In genomic region chr3:95142617-95143011, GRCm38 (mm10) we compare ENCODE assay signal across 8 mouse cellular contexts. TPM values are rescaled to one million over a fixed set of nuclear protein-coding genes. Genes with fewer than 3 reads are reported as not detected.
DNase-seq lines count a peak whose midpoint lies in the region; ATAC-seq lines count a peak whose summit lies in the region.

No protein-coding gene starts in this region.

- DNase-seq in R1 (ENCODE audit: low read depth, low spot score), result peak; percentile 77
- DNase-seq in cerebellum, postnatal 14 days, result peak; percentile 96
- peak; percentile 84 to 87 for DNase-seq in frontal cortex, postnatal 36 days (ENCODE audit: low spot score in 2 of 2)
- DNase-seq in induced T-regulatory cell, adult 2 months (ENCODE audit: low read depth), result peak; percentile 96
- peak; percentile 71 to 81 for DNase-seq in left cerebral cortex, postnatal 10 days (ENCODE audit: extremely low spot score in 1 of 2, low spot score in 2 of 2)
- peak; percentile 79 to 90 for DNase-seq in right cerebral cortex, postnatal 10 days (ENCODE audit: low spot score in 2 of 2)
- peak; percentile 86 for DNase-seq in urinary bladder, postnatal 14 days (ENCODE audit: low spot score)

- intact Hi-C loops in left cerebral cortex, postnatal 10 days (cut with DNase I), result loop anchor here (5.0 kb wide), 2 partner anchors 75 to 125 kb away; partner anchors contain the start of gene Gabpb2

- peak; percentile 86 for ATAC-seq in megakaryocyte progenitor cell, adult 5-6 weeks (replicated peaks; ENCODE audit: poor library complexity)

RNA-seq across cellular contexts. Expression of gene Tnfaip8l2, which starts 0.5 kb away (rescaled TPM):
- 1 to 10 TPM; 2.7 to 2.8 TPM for total RNA-seq in left cerebral cortex, postnatal 10 days (2021)
- 17.9 and 18.7 TPM in 2 replicates for total RNA-seq in megakaryocyte progenitor cell, adult 5-6 weeks (2015)
- total RNA-seq in megakaryocyte progenitor cell, adult 5-6 weeks (2017), result 17.8 and 25.1 TPM in 2 replicates

RNA-seq across cellular contexts. Expression of gene Lysmd1, which starts 8.7 kb away (rescaled TPM):
- 10 to 100 TPM; 23.2 to 23.5 TPM for total RNA-seq in left cerebral cortex, postnatal 10 days (2021)
- total RNA-seq in megakaryocyte progenitor cell, adult 5-6 weeks (2015), result 3.1 and 3.6 TPM in 2 replicates
- total RNA-seq in megakaryocyte progenitor cell, adult 5-6 weeks (2017), result 3.8 and 4.3 TPM in 2 replicates

RNA-seq across cellular contexts. Expression of gene Scnm1, which starts 8.8 kb away (rescaled TPM):
- total RNA-seq in left cerebral cortex, postnatal 10 days (2021), result 10 to 100 TPM; 30.5 to 36.6 TPM
- 43.4 and 45.8 TPM in 2 replicates for total RNA-seq in megakaryocyte progenitor cell, adult 5-6 weeks (2015)
- 66.0 and 85.7 TPM in 2 replicates for total RNA-seq in megakaryocyte progenitor cell, adult 5-6 weeks (2017)

RNA-seq across cellular contexts. Expression of gene Sema6c, which starts 17.6 kb away (rescaled TPM):
- 10 to 100 TPM; 60.5 to 73.6 TPM for total RNA-seq in left cerebral cortex, postnatal 10 days (2021)
- 0.05 and 0.07 TPM in 2 replicates for total RNA-seq in megakaryocyte progenitor cell, adult 5-6 weeks (2015)
- total RNA-seq in megakaryocyte progenitor cell, adult 5-6 weeks (2017), result not detected in 2 replicates

RNA-seq across cellular contexts. Expression of gene Tmod4, which starts 18.3 kb away (rescaled TPM):
- under 1 TPM; 0.81 to 0.83 TPM for total RNA-seq in left cerebral cortex, postnatal 10 days (2021)
- total RNA-seq in megakaryocyte progenitor cell, adult 5-6 weeks (2015), result 1.1 and 2.6 TPM in 2 replicates
- 2.3 and 2.5 TPM in 2 replicates for total RNA-seq in megakaryocyte progenitor cell, adult 5-6 weeks (2017)

Comparison
In these comparisons a context has a peak if more than half of its experiments do, and no peak if none do; other contexts are left out.
1. Peak in every context shown above with its lines: DNase-seq and ATAC-seq.
2. RNA of gene Tnfaip8l2, which starts 0.5 kb away (total RNA-seq): 17.8 to 25.1 TPM in megakaryocyte progenitor cell, adult 5-6 weeks; 2.7 to 2.8 TPM in left cerebral cortex, postnatal 10 days; every median in the first group is over 4 times any median in the second.
3. RNA of gene Lysmd1, which starts 8.7 kb away (total RNA-seq): 23.2 to 23.5 TPM in left cerebral cortex, postnatal 10 days; 3.1 to 4.3 TPM in megakaryocyte progenitor cell, adult 5-6 weeks; every median in the first group is over 4 times any median in the second.